Mouse (Mus musculus) retina, postnatal 1 day (tissue): ENCODE measurements around the gene Cacna1e.

ENCODE experiments used
- DNase-seq: peaks from one replicate; pipeline ENCODE4 v3.0.0-alpha.2; 2012

Gene Cacna1e

DNA sequence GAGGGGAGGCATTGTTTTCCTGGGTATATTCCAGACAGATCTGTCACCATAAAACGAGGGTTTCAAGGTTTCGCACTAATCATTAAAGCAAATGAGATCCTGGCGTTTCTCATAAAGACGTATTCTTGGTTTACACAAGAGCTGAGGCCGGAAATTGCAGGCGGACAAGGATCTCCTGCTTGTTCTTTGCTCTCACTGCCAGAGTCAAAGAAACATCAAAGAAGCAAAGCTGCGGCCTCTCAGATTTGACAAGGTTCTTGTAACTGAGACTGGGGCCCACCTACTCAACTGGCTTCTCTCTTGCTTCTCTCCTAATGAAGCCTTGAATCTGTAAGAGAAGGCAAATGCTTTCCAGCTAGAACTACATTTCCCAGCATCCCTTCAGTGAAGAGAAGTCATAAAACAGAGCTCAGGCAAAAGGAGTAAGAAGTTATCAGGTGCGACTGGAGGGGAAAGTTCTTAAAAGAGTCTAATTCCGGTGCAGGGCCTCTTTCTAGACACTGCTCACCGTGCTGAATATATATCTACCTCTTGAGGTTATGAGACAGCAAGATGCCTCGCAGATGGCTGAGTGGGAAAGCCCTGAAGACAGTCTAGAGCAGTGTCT is 104.3 kb downstream of the Cacna1e start:
- DNase-seq, result no peak

DNA sequence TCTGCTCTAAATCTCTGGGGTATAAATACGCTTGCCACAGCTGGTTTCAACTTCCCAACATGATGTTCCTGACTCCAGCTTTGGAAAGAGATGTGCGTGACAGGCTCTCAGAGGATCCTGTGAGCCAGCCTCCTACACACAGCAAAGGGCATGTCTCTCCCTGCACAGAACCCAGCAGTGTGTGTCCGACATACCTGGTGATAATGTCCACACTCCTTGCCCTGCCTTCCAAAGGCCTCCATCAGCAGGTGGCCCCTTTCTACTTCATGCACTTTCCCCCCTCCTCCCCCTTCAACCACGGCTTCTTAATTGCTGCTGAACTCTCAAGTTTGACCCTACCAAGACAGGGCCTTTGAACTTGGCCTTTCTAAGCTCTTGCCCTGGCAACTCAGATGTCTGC is 108.0 kb downstream of the Cacna1e start:
- DNase-seq, result no peak

DNA sequence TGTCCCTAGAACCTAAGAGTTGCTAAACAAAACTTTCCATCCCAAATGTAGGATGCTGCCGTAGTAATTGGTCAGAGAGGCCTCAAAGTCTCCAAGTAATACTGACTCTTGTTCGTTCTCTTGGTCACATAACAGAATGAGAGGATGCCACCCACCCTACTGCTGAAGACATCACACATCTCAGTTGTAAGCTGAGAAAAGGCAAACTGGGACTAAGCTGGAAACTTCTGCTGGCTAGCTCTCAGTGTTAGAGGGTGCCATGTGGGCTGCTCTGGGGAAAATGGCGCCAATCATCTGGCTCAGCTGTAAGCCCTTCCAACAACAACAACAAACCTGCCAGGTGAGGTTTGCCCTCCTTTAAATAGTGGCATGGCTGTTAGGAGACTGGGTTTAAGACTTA is 109.8 kb downstream of the Cacna1e start:
- DNase-seq, result no peak

DNA sequence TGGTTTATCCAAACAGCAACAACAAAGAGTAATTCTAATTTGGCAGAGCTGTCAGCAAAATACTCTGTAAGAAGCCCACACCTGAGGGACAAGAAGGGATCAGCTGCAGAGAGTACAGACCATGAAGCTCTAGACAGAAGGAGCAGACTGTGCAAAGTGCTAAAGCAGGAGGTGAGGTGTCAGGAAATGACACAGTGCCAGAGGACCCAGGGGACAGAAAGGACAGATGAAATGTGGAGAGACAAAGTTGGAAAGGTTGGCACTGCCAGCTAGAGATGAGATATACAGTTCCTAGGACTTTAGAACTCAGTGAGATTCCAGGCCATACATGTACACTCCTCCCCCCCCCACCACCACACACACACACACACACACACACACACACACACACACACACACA is 113.2 kb downstream of the Cacna1e start:
- no peak for DNase-seq

DNA sequence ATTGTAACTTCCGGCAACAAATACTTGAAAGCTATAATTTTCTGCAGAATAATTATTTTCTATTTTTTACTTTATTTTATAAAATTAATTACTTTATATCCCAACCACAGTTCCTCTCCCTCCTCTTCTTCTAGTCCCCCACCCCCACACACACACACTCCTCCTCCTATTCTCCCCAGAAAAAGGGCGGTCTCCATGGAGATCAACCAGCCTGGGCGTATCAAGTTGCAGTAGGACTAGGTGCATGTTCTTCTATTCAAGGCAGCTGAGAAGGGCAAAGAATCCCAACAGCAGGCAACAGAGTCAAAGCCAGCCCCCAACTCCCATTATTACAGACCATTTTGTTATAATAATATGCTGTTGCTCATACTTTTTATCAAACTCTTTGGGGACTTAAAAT is 113.8 kb downstream of the Cacna1e start:
- no peak for DNase-seq

DNA sequence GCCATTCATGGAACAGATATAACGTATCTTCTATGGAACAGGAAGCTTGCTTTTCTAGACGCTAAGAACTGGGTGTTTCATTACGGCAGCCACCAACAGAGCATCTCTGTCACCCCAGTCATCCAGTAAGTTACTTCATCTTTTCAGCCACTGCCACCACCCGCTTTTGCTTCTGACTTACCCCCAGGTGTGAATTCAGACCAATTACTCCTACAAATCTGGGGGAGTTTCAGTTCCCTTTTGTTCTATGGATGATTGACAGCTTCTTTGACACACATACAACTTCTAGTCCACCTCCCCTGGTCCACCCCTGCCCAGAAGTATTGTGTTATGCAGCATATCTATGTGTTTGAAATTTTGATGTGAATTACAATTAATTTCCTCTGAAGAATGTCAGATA is 121.2 kb downstream of the Cacna1e start:
- no peak for DNase-seq

DNA sequence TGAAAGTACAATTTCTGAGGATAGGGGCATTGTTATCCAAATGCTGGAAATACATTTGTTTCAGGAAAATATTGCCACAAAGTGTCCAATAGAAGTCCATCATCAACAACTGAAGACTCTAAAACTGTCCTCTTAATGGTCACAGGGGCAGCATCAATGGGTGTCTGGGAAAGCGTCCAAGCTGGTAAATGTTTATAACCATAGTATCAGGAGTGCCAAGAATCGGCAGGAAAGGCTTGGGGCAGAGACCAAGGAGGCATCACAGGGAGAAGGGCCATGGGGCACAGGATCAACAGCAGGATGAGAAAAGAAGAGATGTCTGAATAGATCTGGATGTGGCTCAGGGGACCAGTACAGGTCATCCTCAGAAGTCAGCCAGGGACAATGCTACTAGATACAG is 132.2 kb downstream of the Cacna1e start:
- DNase-seq, result no peak

DNA sequence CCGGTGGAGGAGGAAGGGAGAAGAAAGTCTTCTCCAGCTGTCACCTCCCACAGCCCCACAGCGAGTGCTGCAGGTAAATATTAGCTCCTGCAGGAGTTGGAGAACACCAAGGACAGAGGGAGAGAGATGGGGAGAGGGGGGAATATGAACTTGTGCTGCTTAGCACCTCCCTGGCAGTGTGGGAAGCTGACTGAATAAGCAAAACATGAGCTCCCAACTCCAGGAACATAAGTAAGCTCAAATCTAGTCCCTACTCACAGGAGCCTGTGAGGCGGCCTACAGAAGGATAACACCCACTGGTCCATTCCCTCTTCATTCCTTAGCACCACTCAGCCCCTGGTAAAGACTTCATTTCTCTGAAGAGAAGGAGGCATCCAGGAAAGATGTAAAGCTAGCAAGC is 135.8 kb downstream of the Cacna1e start:
- DNase-seq, result no peak

DNA sequence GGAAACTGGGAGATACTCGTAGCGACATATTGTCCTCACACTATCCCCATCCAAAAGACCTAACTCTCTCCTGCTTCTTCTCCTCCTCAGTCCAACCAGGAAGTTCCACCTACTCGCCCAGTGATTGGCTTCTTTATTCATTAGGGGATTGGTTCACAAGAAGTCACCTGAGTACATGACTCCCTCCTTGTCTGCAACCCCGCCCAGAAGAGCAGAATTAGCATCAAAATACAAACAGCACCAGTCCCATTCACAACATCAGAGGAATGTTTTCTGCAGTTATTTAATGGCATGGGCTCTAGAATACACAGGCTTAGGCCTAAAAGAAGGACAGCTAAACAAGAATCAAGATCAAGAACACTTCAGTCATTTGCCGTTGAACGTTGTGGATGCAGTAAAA is 139.1 kb downstream of the Cacna1e start:
- DNase-seq, result no peak

DNA sequence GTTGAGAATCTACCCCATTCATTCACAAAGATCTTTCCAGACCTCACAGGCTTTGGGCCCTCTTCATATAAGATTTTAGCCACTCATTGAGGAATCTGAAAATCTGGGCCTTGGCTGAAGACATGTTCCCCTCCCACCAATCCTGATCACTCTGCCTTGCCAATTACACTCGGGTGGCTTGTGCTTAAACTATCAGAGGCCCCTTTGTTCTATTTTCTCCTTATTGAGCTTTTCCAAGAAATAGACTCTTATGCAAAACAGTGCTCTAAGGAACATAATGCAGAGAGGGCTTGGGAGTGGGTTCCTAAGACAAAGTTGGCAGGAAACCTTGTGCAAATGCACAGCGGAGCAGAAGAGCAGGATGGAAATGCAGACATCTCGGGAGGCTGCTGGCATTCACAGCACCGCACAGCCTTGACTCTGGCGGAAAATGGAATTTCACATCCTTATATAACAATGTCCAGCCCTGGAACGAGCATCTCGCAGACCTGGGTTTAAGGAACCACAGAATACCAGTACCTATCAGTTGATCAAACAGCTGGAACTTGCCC is 153.8 kb downstream of the Cacna1e start:
- DNase-seq, result no peak

DNA sequence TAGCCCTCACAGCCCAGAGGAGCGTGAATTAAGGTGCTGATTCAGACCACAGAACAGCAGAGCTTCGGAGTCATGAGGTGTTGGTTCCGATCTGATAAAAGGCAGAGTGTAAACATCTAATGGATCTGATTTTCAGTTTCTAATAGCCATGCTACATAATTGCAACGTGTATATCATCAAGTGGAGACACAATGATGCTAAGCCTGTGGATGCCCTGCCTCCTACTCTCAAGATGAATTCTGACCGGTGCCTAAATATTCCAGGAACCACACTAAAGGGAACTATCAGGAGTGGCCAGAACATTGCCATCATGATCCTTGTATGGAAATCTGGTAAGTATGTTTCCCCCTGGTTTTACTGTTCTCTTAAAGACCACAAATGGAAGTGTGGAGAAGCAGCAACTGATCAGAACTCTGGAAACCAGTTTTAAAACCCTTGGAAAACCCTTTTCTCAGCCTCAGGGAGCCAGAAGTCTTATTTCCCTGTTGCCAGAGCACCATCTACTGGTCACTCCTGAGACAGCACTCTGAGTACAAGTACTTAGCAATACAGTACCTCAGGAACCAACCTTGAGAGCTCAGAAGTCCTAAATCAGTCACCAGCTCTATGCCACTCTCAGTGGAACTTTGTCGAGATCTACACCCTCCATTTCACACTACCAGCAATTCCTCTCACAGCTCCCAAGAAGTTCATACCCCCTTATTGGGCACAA is 154.9 kb downstream of the Cacna1e start:
- DNase-seq, result peak; percentile 89

DNA sequence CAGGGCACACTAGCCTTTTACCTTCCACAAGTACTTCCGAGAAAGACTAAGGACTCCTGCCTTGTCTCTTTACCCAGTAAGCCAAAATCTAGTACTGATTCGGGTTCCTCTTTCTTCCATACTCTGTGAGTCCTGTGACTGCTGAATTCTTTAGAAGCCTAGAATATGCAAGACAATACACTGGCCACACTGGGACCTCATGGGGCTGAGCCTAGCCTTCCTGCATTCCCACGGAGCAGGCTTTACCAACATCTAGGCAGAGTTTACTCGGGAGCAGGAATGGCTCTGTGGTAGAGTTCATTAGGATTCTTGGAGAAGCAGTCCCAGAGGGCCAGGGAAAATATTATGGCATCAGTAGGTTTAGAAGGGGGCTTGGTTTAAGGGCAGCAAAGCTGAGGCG is 155.6 kb downstream of the Cacna1e start:
- no peak for DNase-seq

DNA sequence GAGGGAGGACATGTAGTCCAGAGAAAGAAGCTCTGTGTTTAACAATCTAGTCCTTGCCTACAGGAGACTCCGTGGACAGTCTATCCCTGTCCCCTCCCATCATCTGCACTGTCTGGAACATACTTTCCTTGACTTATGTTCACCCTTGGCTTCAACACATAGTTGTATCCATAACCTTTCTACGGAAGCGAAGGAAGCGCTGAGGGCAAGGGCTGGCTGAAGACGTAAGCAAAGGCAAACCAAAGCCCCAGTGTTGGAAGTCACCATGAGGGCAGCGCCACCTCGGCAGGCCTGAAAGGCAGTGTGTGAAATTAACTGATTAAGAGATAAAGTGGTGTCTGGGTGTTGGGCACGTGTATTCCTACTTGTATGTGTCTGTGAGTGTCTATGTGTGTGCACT is 156.6 kb downstream of the Cacna1e start:
- no peak for DNase-seq

DNA sequence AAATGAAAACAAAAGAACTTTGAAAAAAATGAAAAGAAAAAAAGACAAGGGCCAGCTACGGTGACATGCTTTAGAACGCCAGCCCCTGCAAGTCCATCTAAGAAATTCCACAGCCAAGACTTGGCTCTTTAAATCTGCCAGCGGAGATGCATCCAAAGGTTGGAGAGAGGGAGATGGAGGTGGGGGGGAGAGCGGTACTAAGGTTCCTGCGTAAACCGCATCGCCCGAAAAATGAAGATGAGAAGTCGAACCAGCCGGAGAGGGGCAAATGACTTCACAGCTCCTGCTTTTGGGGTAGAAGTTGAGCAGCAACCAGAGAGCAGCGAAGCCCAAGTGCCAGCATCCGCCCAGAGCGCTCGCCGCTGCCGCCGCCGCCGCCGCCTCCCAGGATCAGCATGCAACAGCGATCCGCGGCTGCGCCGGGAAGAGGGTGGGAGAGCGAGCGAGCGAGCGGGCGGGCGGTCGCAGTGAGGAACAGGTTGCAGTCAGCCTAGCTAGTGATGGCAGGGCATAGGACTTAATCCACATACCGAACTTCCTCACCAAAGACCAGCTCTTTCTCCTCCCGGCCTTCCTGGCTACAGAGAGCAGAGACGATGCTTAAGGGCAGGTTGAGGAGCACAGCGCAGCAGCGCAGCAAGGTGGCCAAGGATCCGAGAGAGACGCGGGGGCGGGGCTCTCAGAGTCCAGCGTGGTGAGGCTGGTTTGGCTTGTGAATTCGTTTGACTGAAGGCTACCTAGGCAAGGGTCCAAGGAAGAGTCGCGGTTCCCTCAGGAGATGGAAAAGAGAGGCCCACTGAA is 157.7 kb downstream of the Cacna1e start:
- DNase-seq, result peak; percentile 71

DNA sequence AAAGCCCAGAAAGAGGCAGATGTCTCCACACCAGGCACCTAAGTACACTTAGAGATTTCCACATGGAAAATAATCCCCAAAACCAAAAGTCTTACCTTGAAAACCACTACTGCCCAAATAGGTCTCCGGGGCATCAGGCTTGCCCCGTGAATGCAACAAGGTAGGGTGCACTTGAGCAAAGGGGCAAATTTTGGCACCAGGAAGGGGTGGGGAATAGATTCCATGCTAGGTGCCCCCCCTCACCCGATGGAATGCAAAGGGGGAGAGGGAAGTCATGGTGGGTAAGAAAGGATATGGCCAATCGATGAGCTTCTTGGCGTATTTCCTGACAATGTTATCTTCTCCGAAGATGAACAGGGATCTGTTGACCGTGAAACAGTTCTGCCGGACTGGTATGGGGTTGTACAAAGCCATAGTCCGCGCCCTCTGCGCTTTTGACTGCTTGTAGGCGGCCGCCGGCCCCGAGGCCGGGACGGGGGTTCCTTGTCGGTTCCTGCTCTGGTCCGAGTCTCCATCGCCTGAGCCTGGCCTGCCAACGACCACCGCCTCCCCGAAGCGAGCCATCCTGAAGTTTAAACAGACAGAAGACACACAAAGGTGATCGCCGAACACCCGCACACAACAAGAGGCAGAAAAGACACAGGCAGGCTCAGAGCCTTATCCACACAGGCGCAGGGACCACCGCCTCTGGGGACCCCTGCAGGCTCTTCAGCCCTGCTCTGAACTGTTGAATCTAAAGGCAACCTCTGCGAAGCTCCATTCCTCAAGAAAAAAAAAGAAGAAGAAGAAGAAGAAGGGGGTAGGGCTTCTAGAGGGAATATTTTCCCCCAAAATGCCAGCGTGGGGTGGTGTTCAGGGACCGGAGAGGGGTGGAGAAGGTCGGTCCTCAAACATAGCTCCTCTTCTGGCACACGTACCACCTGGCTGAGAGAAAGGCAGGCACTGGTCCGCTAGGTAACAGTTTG is 158.7 kb downstream of the Cacna1e start:
- peak; percentile 20 for DNase-seq

DNA sequence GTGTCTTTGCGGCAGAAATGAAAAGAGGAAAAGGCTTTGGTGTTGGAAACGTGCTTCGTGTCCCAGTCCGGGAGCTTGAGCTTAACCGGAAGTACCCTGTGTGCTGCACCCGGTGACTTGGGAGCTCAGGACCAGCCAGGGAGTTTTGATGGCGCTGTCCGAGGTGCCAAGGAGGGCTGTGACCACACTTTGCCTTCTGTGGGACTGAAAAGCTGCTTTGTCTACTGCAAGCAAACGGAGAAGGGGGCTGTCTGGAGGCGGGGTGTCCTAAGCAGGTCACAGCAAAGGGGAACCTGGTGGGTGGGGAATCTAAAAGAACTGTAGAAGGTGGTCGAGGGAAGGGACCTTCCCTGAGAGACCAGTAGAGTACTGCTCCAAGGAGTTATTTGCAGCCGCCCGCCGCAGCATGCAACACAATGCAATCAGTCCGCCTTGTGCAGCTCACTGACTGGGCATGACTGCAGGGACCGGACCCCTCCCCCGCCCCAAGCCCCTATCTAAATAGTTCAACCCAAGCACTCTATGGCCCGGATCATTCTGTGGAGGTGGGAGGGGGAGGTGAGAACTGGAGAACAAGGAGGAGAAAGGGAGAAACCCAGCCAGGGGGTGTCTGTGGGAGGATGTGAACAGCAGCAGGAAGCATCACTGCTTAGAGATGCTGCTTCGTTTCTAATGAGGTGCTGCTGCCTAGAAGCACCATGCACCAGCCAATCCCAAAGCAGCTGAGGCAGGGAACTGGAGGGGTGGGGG is 160.6 kb downstream of the Cacna1e start:
- peak; percentile 65 for DNase-seq

DNA sequence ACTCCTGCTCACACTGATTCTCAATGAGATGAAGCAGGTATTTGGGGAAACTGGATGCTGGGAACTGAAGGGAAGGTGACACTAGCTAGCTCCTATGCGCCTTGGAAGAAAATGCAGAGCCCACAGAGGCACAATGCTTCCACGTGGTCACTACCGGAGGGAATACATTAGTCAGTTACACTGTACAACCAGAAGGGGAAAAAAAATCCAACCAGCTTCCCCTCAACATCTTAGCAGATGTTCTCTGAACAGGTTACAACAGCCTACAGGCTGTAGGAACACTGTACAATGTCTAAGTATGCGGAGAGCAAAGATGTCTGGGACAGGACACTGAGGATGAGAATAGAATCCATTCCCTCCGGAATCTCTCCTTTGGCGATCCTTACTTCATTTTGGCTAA is 161.2 kb downstream of the Cacna1e start:
- peak; percentile 39 for DNase-seq

DNA sequence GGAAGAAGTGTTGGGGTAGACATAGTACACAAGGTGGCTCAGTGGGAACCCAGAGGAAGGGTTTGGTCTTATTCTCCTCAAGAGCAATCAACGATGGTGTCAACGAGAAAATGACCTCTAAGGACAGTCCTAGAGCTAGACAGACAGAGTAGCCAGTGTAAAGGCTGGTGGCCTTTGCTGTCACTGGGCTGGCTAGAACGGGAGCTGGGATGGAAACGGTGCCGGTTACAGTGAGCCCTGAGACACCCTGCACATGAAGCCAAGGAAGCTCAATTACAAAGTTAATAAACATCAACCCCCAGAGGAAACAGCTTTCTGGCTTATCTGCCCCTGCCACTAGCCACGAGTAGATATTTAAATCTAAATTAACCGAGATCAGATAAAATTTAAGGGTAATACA is 168.7 kb downstream of the Cacna1e start:
- DNase-seq, result no peak

DNA sequence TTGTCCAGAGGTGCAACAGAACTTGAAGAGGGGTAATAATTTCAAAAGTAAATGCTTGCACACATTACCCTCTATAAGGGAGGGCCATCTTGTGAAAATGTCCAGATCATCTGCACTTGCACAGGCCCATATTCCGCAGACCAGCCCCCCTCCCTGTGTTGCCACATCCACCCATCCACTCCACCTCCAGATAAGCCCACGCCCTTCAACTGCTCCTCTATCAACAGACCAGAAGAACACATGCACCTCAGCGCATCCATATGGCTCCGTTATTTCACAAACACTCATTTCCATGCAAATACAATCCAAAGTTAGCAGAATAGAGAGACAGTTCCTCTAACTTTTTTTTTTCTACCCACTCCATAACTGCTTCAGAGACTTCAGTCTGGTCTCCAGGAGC is 171.6 kb downstream of the Cacna1e start:
- DNase-seq, result no peak

DNA sequence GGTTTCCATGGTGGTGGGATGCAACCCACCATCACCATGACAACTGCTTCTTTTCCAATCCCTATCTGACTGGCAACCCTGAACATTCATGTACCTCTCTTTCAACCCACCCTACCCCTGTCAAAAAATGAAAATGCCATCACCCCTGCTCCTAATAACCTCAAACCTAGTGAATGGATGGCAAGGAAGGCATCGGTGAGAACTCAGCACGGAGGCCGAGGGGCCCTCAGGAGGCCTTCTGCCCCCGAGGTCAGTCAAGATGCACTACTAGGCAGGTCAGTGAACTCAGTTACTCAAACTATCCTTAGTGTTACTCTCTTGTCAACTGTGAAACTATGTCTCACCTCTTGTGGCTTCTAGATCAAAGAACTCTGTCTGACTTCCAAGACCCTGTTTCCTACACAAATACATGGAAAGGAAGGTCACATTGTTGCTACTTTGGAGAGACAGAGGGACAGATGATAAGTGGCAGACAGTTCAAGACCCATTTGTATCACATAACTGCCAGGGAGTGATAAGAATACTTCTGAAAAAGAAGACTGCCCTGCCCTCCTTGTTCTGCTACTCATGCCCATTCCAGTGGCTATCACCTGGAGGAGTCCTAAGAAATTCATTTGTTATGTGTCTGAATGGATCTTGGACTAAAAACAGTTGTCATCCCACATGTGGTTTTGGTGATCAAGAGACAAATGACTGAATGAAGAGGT is 176.6 kb downstream of the Cacna1e start:
- DNase-seq, result no peak

DNA sequence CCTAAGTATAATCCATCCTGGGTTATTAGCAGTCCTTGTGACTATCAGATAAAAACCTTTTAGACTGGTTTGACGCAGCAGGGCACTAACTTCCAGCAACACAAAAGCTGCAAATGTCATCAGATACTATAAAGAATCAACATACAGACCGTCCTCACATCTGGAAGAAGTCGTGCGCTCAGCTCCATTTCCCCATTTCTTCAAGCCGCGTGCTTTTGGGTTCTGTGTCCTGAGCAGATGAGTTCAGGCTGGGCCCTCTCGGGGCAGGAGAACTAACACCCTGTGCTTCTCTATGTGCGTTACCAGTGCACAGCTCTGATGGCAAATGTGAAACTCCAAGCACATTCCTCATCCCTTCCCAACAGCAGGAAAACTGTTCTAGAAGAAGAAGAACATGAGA is 177.3 kb downstream of the Cacna1e start:
- DNase-seq, result no peak
